Mouse (Mus musculus) erythroblast, embryonic 14.5 days (primary cell): ENCODE data around the gene Misp. TPM values are rescaled to one million over a fixed set of nuclear protein-coding genes. Genes with fewer than 3 reads are reported as not detected.

ENCODE experiments used
- H3K27me3 ChIP-seq: 2 replicates; pipeline ENCODE4 v1.6.1; 2012; ENCODE audit warnings: inconsistent platforms; ENCODE audit not compliant: control insufficient read depth
- H3K36me3 ChIP-seq: 2 replicates; pipeline ENCODE4 v1.6.1; 2012; ENCODE audit warnings: mild to moderate bottlenecking, inconsistent platforms; ENCODE audit not compliant: control insufficient read depth
- H3K4me1 ChIP-seq: 2 replicates; pipeline ENCODE4 v1.6.1; 2012; ENCODE audit warnings: inconsistent platforms; ENCODE audit not compliant: control insufficient read depth
- H3K4me3 ChIP-seq: replicated peaks from 2 replicates; pipeline ENCODE3; 2012; ENCODE audit warnings: moderate library complexity, mild to moderate bottlenecking, inconsistent platforms
- H3K9me3 ChIP-seq: 2 replicates; pipeline ENCODE4 v1.6.1; 2012; ENCODE audit warnings: low read length, inconsistent platforms, mixed read lengths; ENCODE audit not compliant: control insufficient read depth
- GATA1 ChIP-seq: IDR thresholded peaks from 2 replicates; pipeline ENCODE4 v1.6.1; 2012; ENCODE audit warnings: low read length, inconsistent platforms, mixed read lengths
- TAL1 ChIP-seq: IDR thresholded peaks from 3 replicates; pipeline ENCODE4 v1.6.1; 2012; ENCODE audit warnings: low read length, inconsistent platforms, mixed read lengths
- polyA plus RNA-seq: library from polyadenylated mRNA; stranded (reverse); fragments of >175 nt; gene quantifications from 2 replicates; pipeline ENCODE4 v1.2.3, GENCODE M21; 2012

The Misp gene
- not detected in 2 replicates for polyA plus RNA-seq

DNA sequence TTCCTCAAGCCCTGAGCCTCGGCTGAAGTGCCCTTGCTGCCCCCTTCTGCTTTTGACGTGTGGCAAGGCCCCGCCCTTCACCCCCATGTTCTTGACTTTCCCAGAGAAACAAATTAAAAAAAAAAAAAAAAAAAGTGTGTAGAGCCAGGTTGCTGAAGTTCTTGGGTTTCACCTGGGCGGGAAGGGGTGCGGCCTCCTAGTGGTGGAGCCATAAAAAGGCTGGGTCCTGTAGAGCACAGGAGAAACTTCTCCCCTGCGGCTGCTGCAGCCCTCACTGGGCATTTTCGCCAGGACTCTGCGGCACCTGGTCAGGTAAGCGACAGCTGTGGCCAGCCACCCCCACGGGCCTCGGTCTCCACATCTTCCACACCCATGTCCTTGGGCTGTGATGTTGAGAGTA lies at the start of gene Misp:
Gene Misp (plus strand): TSS at position 208 of the 400 bp plus-strand sequence.
- Histone ChIP-seq H3K4me1 (peaks cover 22% of the 10 kb centered on the region), H3K36me3 (no peaks in the 10 kb centered on the region), H3K27me3 (no peaks in the 10 kb centered on the region), H3K9me3 (no peaks in the 10 kb centered on the region), H3K4me3 (no peak within 1 kb of the TSS)
- no peak for TF ChIP-seq TAL1
- TF ChIP-seq GATA1 = no peak

DNA sequence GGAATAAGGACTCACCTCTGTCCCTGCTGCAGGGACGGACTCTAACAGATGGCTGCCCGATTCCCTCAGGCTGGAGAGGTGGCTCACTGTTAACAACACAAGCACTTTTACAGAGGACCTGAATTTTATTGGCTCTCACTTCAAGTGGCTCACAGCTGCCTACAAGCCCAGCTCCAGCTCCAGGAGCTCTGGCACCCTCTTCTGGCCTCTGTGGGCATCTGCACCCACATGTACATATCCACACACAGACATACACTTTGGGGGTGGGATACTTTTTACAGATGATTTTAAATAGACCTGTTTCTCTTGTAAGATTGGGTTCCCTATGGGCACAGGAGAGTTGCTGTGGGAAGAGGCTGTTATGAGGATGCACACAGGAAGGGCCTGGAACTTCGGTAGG lies 48.5 kb upstream of the Misp start:
- Histone ChIP-seq H3K4me1 (peaks cover 16% of the 10 kb centered on the region), H3K9me3 (peaks cover 17% of the 10 kb centered on the region), H3K36me3 (no peaks in the 10 kb centered on the region), H3K4me3 (no peak overlapping the region), H3K27me3 (peaks cover 23% of the 10 kb centered on the region)
- TF ChIP-seq GATA1 = no peak
- TF ChIP-seq TAL1 = no peak

DNA sequence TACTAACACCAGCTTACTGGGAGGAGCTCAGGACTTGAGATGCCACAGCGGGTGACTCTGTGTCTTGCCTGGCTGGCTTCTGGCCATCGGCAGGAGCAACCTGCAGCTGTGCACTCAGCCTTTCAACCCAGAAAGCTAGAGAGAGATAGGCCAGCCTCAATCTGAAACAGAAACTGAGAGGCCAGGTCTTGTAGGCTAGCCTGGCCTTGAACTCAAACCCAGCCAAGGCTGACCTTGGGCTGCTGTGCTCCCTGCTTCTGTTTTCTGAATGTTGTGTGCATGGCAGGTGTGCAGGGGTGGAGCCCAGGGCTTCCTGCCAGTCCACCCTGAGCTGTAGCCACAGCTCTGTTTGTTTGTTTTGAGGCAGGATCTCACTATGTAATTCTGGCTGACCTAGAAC lies 47.6 kb upstream of the Misp start:
- peaks cover 17% of the 10 kb centered on the region for H3K9me3 ChIP-seq
- no peak overlapping the region for H3K4me3 ChIP-seq
- H3K36me3 ChIP-seq = no peaks in the 10 kb centered on the region
- TF ChIP-seq GATA1 (no peak), TAL1 (no peak)
- peaks cover 7% of the 10 kb centered on the region for H3K4me1 ChIP-seq
- H3K27me3 ChIP-seq = peaks cover 32% of the 10 kb centered on the region

DNA sequence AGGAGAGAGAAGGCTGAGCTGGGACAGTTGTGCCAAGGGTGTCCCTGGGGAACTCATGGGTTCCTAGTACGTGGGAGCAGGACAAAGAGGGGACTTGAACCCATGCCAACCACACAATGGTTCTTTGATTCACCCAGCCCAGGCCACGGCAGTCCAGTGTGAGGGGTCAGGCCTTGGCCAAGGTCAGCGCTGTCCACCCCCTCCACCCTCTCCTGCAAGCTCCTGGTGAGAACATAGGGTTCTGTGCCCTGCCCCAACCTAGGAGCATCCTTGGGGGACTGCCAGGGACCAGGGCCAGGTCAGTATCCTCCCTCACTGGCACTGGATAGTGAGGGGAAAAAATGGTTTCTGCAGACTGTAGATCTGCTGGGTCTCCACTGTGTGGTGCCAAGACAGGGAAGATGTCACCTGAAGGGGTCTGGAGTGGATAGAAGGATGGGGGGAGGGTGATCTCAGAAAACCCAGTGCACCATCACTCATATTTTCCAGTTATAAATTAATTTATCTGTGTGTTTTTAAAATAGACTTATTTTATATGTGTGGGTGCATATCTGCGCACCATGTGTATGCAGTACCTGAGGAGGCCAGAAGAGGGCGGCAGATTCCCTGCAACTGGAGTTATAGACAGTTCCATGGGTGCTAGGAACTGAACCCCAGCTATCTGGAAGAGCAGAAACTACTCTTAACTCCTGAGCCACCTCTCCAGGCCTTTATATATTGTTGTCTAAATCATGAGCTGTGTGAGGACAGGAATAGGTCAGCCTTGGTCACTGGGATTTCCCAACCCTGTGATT lies 46.1 kb upstream of the Misp start:
- Histone ChIP-seq H3K9me3 (peaks cover 17% of the 10 kb centered on the region), H3K36me3 (no peaks in the 10 kb centered on the region), H3K27me3 (peaks cover 47% of the 10 kb centered on the region), H3K4me3 (no peak overlapping the region), H3K4me1 (peaks cover 5% of the 10 kb centered on the region)
- no peak for TF ChIP-seq TAL1
- no peak for TF ChIP-seq GATA1

DNA sequence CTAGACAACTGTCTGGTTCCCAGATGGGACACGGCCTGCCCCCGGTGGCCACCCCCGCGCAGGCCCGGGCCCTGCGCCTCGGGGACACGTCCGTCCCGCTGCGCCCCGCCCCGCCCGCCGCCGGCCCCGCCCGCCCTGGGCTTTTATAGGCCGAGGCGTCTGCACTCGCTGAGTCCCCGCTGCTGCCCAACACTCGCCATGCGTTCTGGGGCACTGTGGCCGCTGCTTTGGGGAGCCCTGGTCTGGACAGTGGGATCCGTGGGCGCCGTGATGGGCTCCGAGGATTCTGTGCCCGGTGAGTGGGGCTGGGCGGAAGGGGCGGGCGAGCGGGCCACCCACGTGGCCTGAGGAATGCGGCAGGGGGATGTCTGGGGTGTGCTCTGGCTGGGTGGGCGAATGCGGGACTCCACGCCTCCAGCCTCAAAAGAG lies 43.7 kb upstream of the Misp start, which contains the start of gene Fstl3:
Gene Fstl3 (plus strand): TSS at position 170 of the 429 bp plus-strand sequence.
- TF ChIP-seq GATA1 (no peak), TAL1 (no peak)
- Histone ChIP-seq H3K4me3 (no peak within 1 kb of the TSS), H3K4me1 (peaks cover 27% of the 10 kb centered on the region), H3K36me3 (no peaks in the 10 kb centered on the region), H3K27me3 (peaks cover 56% of the 10 kb centered on the region), H3K9me3 (peaks cover 20% of the 10 kb centered on the region)

DNA sequence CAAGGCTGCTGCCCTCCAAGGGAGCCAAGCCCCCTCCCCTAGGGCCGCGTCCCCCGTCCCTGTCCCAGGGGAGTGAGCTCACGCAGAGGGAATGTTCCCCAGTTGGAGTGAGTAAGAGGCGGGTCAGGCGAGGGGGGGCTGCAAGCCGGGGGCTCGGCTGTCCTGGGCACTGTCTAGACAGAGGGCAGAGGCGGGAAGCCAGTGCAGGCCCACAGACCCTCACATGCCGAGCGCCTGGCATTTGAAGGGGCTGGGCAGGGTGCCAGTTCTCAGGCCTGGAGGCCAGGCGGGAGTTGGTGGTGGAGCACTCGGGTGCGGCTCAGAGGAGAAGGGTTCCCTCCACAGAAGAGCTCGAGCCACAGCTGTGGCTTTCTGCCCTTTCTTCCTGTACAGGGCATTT lies 42.8 kb upstream of the Misp start:
- peaks cover 14% of the 10 kb centered on the region for H3K9me3 ChIP-seq
- H3K4me1 ChIP-seq = peaks cover 27% of the 10 kb centered on the region
- no peak overlapping the region for H3K4me3 ChIP-seq
- H3K36me3 ChIP-seq = no peaks in the 10 kb centered on the region
- TF ChIP-seq TAL1 = no peak
- TF ChIP-seq GATA1 = no peak
- H3K27me3 ChIP-seq = peaks cover 53% of the 10 kb centered on the region

DNA sequence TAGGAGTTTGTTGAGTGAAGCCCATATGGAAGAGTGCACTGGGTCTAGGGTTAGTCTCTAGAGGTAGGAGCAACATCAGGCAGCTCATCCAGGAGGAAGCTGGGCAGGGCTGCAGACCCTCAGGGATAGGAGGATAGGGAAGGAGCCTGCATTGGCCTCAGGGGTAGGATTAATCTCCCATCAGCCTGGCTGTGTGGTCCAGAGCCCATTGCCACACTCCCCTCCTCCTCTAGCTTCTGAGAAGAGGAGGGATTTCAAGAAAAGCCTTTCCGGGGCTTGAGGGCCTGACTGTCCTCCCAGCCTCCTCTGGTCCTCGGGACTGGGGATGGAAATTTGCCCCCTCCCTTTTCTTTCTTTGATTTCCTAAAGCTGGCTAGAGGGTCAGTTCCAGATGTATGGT lies 41.6 kb upstream of the Misp start:
- H3K27me3 ChIP-seq = peaks cover 54% of the 10 kb centered on the region

DNA sequence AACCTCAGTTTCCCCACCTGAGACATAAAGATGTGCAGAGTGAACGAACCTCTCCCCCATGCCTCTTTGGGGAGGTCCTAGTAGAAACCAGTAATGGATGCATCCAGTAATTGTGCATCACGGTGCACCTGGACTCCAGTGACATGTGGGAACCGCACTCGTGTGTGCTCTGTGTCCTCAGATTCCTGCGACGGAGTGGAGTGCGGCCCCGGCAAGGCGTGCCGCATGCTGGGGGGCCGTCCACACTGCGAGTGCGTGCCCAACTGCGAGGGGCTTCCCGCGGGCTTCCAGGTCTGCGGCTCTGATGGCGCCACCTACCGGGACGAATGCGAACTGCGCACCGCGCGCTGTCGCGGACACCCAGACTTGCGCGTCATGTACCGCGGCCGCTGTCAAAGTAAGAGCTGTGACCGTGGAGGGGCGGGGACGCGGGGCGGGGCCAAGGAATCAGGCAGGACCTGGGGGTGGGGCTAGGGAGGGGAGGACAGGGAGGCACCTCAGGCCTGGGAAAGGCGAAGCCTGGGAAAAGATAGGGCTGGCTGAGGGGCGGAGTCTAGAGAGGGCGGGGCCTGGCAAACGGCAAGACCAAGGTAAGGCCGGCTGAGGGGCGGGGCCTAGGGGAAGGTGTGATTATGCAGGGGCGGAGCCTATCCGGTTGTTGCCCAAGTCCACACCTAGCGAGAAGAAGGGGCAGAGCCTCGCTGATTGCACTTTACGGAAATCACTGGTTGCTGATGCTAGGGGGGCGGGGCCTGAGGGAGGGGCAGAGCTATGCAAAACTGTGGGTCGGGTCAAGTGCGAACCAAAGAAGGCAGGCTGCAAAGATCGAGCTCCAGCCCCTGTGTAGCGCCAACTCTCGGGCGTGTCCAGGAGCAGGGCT lies 40.8 kb upstream of the Misp start:
- H3K27me3 ChIP-seq = peaks cover 60% of the 10 kb centered on the region
- peak overlapping the region; percentile 54 for H3K4me3 ChIP-seq
- no peaks in the 10 kb centered on the region for H3K36me3 ChIP-seq
- no peak for TF ChIP-seq GATA1
- TF ChIP-seq TAL1 = no peak
- H3K9me3 ChIP-seq = peaks cover 10% of the 10 kb centered on the region
- peaks cover 27% of the 10 kb centered on the region for H3K4me1 ChIP-seq

More for the DNA sequence above, 41.6 kb upstream of the Misp start:
- Histone ChIP-seq H3K36me3 (no peaks in the 10 kb centered on the region), H3K4me1 (peaks cover 27% of the 10 kb centered on the region), H3K9me3 (peaks cover 14% of the 10 kb centered on the region), H3K4me3 (no peak overlapping the region)
- no peak for TF ChIP-seq GATA1
- TF ChIP-seq TAL1 = no peak

DNA sequence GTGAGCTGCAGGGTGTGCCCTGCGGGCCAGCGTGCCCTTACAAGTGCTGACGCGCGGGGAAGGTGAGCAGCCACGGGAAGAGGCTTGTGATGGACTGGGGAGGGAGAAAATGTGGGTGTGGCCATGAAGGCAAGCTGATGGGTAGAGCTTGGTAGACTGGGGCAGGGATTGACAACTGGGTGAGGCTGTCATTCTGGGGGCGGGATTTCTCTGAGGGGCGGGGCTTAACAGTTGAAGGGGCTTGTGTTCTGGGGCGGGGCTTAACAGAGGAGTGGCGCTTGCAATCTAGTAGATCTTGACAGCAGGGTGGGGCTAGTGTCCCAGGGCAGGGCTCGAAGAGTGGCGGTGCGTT lies 40.1 kb upstream of the Misp start:
- Histone ChIP-seq H3K36me3 (no peaks in the 10 kb centered on the region), H3K4me1 (peaks cover 27% of the 10 kb centered on the region), H3K4me3 (peak overlapping the region; percentile 54), H3K27me3 (peaks cover 60% of the 10 kb centered on the region), H3K9me3 (peaks cover 5% of the 10 kb centered on the region; the same call in 1 of the 2 replicates)
- TF ChIP-seq TAL1 (no peak), GATA1 (no peak)
